Mouse (Mus musculus) fat pad, adult 2 months (tissue): ENCODE measurements at regions not wholly inside any gene's neighbourhood (a gene's known extent, or its start where the extent isn't known, plus 50 kb on each side); places are given as distances from the start of the nearest gene placed in this dataset.

Experiments used
- DNase-seq: peaks from one replicate; pipeline ENCODE4 v3.0.0-alpha.2; 2011; ENCODE audit warnings: low read depth, low spot score; ENCODE audit errors: extremely low read depth

GRCm38 (mm10) chr6:95769808-95770207, 51.2 kb upstream of the Suclg2 start:
- DNase-seq, result no peak

- DNase-seq, result no peak
Observed at GRCm38 (mm10) chr6:95801651-95802050, 83.1 kb upstream of the Suclg2 start.

- no peak for DNase-seq
Observed at GRCm38 (mm10) chr6:95841502-95841901, 122.9 kb upstream of the Suclg2 start.

GRCm38 (mm10) chr6:95846536-95846935, 127.9 kb upstream of the Suclg2 start:
- DNase-seq, result no peak

GRCm38 (mm10) chr6:95875463-95875862, 156.9 kb upstream of the Suclg2 start:
- no peak for DNase-seq

GRCm38 (mm10) chr6:95876320-95876719, 157.7 kb upstream of the Suclg2 start:
- no peak for DNase-seq

GRCm38 (mm10) chr6:95886645-95887044, 168.0 kb upstream of the Suclg2 start:
- DNase-seq, result no peak

GRCm38 (mm10) chr6:95902551-95902950, 184.0 kb upstream of the Suclg2 start:
- DNase-seq, result no peak

- DNase-seq, result no peak
Observed at GRCm38 (mm10) chr6:95904085-95904633, 185.6 kb upstream of the Suclg2 start.

GRCm38 (mm10) chr6:95905057-95905456, 186.5 kb upstream of the Suclg2 start:
- no peak for DNase-seq

GRCm38 (mm10) chr6:95921737-95922136, 191.2 kb upstream of the Fam19a1 start:
- no peak for DNase-seq

- DNase-seq, result no peak
Observed at GRCm38 (mm10) chr6:95934561-95934960, 178.4 kb upstream of the Fam19a1 start.

GRCm38 (mm10) chr6:95936504-95936903, 176.4 kb upstream of the Fam19a1 start:
- no peak for DNase-seq

- no peak for DNase-seq
Observed at GRCm38 (mm10) chr6:95939052-95939451, 173.9 kb upstream of the Fam19a1 start.

GRCm38 (mm10) chr6:95960745-95961144, 152.2 kb upstream of the Fam19a1 start:
- no peak for DNase-seq

GRCm38 (mm10) chr6:95966231-95966630, 146.7 kb upstream of the Fam19a1 start:
- DNase-seq, result no peak

GRCm38 (mm10) chr6:95975994-95976393, 137.0 kb upstream of the Fam19a1 start:
- DNase-seq, result no peak

GRCm38 (mm10) chr6:95997037-95997436, 115.9 kb upstream of the Fam19a1 start:
- peak; percentile 10 for DNase-seq

- no peak for DNase-seq
Observed at GRCm38 (mm10) chr6:95997741-95998140, 115.2 kb upstream of the Fam19a1 start.

- no peak for DNase-seq
Observed at GRCm38 (mm10) chr6:95999441-95999840, 113.5 kb upstream of the Fam19a1 start.

- no peak for DNase-seq
Observed at GRCm38 (mm10) chr6:96000011-96000476, 112.9 kb upstream of the Fam19a1 start.

- no peak for DNase-seq
Observed at GRCm38 (mm10) chr6:96011299-96011698, 101.7 kb upstream of the Fam19a1 start.

GRCm38 (mm10) chr6:96028022-96028704, 84.8 kb upstream of the Fam19a1 start:
- DNase-seq, result no peak
